Mouse (Mus musculus): Measurements from ENCODE around the gene Crk.
A peak's percentile ranks its signal among the peaks of the same experiment; 100 is the strongest.

Crk gene

DNA sequence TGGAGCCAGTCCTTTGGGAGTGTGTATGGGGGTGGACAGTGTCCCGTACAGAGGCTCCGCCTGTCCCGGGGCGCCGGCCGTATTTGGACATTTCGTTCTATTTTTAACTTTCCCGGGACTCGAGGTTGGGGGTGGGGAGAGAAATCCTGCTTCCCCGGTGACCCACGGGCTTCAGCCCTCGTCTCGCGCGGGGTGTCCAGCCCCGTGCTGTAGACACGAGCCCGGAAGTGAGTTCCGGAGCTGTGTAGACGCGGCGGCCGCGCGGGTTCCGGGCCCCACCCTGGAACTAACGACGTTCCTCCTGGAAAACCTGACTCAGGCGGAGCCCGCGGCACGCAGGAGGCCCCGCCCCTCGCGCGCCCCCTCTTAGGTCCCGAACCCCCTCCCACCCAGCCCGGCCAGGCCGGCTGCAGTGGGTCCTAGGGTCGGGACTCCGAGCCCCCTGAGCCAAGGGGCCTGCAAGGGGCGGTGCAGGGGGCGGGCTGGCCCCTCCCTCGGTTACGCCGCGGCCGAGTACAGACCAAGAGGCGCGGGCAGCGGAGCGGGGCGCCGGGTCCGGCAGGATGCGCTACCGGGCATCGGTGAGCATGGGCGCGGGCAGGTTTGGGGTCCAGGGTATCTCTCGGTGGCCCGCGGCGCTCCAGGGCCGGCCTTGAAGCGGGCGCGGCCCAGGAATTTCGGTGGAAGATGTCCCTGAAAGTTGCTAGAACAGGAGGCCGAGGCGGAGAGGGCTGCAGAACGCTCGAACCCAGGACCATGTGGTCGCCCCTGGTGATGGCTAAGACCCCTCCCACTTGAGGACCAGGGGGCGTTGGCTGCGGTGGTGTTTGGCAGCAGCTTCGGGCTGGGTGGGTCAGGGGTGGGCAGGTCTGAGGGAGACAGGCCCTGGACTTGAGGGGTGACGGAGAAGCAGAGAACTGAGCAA, 23.2 kb upstream of the Crk start:
- peak in 1 of 2 experiments; percentile 55 for DNase-seq (ENCODE audit: low spot score in 2 of 2)

DNA sequence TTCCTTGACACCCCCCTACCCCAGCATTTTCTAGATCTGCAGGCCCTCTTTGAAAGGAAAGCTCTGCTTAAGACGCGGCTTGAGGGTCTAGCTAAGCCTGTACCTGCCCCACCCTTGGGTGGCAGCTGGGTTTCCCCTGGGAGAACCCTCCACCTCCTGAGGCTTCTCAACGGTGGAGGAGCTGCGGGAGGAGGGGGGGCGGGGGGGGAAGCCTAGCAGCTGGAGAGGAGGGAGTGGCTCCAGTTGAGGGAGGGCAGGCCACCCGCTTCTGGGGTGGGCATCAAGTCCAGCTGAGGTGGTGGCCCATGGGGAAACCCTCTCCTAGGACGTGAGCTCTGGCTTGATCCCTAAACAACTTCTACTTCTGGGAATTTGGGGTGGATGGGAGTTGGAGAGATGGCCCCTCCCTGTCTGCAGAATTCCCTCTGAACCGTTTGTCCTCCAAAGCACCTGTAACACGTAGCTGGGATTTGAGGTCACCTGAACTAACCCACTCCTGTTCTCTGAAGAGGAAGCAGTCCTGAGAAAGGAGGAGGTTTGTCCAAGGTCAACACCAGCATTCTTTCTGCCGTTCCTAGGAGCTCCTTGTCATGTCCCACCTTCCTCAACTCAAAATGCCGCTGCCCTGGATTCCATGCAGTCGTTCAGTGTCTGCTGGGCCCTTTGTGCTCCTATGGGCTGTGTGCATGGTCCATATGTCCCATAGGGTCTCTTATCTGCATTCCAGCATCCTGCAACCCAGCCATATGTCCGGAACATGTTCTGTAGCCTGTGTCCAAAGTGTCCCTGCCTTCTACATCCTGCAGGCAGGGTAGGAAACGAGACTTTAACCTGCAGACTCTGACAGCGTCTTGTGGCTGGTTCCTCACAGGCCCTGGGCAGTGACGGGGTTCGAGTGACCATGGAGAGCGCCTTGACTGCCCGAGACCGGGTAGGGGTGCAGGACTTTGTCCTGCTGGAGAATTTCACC, 22.2 kb upstream of the Crk start:
- no peak for DNase-seq (ENCODE audit: low spot score in 2 of 2)

DNA sequence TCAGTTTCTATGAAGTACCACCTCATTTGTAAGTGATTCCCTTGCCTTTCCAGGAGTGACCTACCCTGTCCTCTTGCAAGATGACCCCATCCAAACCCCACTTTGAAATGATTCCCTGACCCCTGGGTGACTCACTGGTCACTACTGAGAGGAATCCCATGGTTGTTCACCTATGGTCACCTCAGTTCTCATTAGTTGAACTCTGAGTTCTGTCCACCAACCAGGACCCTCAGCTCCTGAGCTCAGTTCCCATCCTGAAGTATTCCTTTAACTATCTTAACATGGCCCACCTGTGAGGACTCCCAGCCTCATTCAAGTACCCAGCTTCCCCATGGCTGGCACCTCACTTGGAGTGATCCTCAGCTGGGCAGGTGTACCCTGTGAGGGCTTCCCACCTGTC, 21.2 kb upstream of the Crk start:
- no peak for DNase-seq (ENCODE audit: low spot score in 2 of 2)

DNA sequence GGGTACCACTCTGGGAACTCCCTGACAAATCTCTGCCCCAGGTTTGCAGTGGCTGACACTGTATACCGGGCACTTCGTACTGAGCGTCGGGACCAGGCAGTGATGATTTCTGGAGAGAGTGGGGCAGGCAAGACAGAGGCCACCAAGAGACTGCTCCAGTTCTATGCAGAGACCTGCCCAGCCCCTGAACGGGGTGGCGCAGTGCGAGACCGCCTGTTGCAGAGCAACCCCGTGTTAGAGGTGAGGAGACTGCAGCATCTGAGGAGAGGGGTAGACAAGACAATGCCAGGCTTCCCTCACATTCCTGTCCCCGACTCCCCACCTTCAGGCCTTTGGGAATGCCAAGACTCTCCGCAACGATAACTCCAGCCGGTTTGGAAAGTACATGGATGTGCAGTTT, 20.7 kb upstream of the Crk start:
- DNase-seq (ENCODE audit: low spot score in 2 of 2), result no peak

DNA sequence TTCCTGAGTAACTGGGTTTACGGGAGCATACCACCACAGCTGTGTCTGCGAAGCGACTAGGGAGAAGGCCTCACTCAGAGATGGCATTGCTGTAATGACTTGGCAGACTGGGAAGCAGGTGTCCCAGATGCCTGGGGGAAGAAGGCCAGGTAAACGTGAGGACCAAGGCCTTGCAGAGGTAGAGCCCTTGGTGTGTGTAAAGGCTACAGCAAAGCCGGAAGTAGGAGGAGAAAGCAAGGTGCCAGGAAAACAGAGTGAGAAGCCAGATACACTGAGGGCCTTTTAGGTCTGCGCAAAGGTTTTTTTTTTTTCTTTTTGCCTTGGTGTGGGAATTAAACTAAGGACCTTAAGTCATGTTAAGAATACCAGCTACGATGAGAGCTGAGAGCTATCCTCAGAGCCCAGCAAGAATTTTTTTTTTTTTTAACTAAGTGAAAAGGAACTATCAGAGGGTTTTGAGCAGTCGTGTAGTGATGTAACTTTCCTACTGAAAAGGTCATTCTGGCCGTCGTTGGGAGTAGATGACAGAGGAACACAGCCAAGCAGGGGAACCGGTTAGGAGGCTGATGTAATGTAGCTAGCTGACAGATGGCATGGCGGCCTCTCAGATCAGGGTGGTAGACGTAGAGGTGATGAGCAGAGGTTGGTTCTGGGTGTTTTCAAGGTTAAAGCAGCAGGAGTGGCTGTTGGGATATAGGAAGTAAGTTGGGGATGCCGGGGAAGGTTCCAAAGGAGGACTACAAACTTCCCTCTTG, 19.9 kb upstream of the Crk start:
- DNase-seq (ENCODE audit: low spot score in 2 of 2), result no peak

DNA sequence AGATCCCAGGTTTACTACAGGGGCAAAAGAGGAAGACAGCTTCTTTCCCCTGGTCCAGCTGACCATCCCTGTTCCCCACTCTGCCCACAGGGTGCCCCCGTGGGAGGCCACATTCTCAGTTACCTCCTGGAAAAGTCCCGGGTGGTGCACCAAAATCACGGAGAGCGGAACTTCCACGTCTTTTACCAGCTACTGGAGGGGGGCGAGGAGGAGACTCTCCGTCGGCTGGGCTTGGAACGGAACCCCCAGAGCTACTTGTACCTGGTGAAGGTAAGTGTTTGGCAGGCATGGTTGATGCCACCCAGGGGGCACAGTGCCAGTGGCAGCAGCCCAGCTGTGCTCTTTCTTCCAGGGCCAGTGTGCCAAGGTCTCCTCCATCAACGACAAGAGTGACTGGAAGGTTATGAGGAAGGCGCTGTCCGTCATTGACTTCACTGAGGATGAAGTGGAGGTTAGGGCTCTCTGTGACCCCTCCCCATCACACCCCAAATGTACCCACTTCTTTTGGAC, 18.9 kb upstream of the Crk start:
- DNase-seq (ENCODE audit: low spot score in 2 of 2), result no peak

DNA sequence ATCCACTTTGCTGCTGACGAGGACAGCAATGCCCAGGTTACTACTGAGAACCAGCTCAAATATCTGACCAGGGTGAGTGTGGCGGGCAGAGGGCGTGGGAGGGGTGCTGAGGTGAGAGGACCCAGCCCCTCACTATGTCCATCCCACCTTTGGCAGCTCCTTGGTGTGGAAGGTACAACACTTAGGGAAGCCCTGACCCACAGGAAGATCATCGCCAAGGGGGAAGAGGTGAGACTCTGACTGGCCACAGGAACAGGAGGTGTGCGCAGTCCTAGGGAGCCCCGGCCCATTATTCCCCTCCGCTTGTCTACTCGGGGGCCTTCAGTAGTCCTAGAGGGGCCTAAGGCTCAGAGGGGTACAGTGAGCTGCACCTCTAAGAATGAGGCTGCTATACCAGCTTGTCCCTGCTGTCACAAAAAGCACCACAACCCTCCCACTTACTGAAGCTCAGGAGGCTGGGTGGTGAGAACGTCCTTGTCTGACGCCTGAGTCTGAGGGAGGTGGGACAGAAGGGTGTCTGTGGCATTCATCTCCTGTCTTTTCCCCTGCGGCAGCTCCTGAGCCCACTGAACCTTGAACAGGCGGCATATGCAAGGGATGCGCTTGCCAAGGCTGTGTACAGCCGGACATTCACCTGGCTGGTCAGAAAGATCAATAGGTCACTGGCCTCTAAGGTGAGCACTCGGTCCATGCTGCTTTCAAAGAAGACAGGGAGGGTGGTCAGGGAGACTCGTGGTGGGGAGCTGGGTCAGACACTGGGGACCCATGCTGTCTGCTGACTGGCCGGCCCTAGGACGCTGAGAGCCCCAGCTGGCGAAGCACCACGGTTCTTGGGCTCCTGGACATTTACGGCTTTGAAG, 17.9 kb upstream of the Crk start:
- no peak for DNase-seq (ENCODE audit: low spot score in 2 of 2)

DNA sequence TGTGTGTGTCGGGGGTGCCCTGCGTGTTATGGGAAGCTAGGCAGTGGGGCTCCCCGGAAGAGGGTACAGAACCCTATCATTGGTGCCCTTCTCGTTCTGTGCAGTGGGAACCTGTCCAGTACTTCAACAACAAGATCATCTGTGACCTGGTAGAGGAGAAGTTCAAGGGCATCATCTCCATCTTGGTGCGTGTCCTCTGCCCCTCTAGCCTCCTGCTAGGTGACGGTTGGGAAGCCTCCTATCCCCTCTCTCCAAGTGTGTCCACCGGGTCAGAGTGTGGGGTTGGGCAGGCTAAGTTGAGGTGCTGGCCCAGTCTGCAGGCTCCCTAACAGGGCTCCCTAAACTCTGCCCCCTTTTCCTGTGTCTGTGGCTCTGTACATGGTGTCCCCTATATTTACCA, 16.9 kb upstream of the Crk start:
- no peak for DNase-seq (ENCODE audit: low spot score in 2 of 2)

DNA sequence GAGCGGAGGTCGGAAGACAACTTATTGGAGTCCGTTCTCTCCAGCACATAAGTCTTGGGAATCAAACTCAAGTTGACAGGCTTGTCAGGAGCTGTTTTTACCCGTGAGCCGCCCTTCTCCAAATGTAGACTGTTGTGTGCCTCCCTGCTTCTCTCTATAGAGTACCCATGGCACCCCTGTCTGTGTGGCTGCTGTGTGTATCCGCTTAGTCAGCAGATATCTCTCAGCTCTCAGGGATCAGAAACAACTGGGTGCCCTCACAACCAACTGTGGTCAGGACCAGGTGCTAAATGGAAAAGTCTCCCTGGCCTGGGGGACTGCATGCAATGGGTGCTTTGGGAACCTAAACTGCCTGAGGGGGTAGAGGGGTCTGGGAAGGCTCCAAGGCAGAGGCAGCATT, 12.8 kb upstream of the Crk start:
- no peak for DNase-seq (ENCODE audit: low spot score in 2 of 2)

DNA sequence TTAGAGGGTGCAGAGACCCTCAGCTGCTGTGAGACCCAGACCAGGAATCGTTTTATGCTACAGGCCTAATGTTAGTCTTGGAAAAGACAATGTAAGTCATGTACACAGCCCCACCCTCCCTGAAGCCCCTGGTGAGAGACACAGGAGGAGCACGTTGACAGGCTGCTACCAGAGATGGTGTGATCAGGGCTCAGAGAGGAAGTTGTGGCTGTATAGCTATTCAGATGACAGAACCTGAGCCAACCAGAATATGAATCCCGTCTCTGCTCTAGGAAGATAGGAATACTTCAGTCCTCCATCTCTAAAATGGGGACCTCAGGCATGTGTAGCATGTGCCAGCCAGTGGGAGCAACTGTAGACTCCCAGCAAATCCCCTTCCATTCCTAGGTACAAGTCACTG, 10.4 kb upstream of the Crk start:
- DNase-seq (ENCODE audit: low spot score in 2 of 2), result no peak

DNA sequence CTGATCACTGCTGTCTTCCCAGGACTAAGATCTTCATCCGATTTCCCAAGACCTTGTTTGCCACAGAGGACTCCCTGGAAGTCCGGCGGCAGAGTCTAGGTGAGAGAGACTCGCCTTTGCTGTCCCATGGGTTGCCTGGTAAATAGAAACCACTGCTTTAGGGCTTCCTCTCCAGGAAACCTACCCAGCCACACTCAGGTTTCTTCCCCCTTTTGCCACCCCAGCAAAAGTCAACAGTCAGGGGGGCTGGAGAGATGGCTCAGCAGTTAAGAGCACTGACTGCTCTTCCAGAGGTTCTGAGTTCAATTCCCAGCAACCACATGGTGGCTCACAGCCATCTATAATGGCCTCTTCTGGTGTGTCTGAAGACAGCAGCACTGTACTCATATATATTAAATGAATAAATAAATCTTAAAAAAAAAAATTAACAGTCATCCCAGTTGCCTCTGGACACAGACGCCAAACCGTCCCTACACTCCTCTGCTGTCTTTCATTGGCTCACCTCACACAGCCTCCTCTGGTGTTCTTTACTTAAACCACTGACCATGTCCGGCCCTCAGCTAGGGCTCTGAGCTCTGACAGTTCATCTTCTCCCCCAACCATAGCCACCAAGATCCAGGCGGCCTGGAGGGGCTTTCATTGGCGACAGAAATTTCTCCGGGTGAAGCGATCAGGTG, 9.7 kb upstream of the Crk start:
- no peak for DNase-seq (ENCODE audit: low spot score in 2 of 2)

DNA sequence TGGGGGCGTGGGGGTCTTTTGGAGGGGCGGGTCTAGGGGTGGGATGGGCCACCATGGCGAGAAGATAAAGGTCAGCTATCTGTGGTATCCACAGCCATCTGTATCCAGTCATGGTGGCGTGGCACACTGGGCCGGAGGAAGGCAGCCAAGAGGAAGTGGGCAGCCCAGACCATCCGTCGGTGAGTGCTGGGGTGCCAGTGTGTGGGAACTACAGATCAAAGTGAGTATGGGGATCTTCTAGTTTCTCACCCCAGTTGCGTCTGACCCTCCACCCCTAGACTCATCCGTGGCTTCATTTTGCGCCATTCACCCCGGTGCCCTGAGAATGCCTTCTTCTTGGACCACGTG, 9.2 kb upstream of the Crk start:
- DNase-seq (ENCODE audit: low spot score in 2 of 2), result no peak

DNA sequence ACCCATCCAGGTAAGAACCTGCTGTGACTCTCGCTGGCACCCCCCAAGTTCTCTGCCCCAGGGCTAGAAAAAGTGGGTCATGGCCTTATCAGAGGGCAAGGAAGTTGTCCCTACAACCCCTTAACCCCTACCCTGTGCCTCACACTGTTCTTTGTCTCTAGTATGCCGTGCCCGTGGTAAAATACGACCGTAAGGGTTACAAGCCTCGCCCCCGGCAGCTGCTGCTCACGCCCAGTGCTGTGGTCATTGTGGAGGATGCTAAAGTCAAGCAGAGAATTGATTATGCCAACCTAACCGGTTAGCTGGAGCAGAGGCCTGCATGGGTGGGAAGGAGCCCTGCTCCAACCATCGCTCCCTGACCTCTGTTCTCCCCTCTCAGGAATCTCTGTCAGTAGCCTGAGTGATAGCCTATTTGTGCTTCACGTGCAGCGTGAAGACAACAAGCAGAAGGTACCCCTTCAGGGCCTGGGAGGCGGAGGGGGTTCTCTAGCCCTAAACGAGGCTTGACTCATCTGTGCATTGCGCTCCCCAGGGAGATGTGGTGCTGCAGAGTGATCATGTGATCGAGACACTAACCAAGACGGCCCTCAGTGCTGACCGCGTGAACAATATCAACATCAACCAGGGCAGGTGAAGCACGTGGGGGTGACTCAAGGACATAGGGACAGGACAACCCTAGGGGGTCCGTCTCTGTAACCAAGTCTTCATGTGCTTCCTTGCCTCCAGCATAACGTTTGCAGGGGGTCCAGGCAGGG, 7.5 kb upstream of the Crk start:
- DNase-seq (ENCODE audit: low spot score in 2 of 2), result no peak

DNA sequence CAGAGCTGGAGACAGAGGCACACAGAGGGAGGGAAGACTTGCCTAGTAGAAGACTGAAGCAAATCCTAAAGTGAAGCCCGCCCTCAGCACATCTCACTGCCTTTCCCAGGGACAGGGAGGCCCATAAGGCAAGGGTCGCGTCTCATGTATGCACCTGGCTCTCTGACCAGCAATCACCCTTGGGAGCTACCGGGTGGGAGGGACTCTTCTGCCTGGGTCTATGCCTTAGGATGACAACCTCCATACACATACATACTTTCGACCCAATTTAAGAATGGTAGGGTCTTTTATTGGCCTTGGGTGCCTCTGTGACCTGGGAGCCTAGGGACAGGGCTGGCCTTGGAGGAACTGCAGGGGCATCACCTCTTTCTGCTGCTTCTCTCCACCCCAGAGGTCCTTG, 5.6 kb upstream of the Crk start:
- DNase-seq (ENCODE audit: low spot score in 2 of 2), result no peak

DNA sequence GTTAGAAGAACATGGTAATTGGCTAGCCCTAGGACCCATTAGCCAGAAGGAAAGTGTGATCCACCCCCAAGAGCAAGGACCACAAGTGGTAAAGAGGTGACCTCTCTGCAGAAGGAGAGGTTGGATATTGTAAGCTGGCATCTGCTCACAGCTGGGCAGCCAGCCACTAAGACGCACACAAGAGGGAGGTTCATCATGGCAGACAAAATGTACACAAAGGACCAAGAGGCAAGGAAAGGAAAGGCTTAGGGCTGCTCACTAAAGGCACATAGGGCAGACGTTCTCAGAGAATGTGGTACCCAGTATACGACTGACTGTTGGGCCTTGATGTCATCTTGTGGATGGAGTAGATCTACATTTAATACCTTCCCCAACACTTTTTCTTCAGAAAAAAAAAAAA, 4.2 kb upstream of the Crk start:
- DNase-seq (ENCODE audit: low spot score in 2 of 2), result no peak

DNA sequence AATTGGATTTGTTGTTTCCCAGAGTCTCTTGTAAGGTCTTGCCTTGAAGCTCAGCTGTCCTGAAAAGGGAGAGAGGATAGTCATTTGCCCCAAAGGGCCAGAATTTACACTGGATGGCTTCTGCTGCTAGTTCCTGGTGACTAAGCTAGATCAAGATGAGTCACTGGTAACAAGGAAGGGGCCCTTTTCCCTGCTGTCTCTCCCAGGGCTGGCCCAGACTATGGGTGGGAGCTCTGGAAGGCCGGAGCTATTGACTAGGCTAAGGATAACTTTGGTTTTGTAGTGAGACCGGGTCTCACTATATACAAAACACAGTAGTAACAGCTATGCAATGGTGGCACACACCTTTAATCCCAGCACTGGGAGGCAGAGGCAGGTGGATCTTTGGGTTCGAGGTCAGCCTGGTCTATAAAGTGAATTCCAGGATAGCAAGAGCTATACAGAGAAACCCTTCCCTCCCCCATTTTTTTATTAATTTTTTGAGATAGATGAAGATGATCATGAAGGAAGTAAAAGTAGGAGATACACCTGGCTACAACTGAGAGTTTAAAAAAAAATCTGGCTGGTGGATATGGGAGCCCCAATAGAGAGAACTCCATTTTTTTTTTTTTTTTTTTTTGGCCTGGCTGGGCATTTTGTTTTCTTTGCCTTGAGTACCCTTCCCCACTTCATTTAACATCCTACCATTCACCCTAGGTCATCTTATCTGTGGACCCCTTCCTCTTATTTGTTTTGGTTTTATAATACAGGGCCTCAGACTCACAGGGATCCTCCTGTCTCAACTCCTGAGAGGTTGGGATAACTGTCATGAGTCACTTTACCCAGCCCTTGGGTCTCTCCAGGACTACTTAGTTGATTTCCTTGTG, 945 bp upstream of the Crk start:
- DNase-seq (ENCODE audit: low spot score in 2 of 2), result no peak

DNA sequence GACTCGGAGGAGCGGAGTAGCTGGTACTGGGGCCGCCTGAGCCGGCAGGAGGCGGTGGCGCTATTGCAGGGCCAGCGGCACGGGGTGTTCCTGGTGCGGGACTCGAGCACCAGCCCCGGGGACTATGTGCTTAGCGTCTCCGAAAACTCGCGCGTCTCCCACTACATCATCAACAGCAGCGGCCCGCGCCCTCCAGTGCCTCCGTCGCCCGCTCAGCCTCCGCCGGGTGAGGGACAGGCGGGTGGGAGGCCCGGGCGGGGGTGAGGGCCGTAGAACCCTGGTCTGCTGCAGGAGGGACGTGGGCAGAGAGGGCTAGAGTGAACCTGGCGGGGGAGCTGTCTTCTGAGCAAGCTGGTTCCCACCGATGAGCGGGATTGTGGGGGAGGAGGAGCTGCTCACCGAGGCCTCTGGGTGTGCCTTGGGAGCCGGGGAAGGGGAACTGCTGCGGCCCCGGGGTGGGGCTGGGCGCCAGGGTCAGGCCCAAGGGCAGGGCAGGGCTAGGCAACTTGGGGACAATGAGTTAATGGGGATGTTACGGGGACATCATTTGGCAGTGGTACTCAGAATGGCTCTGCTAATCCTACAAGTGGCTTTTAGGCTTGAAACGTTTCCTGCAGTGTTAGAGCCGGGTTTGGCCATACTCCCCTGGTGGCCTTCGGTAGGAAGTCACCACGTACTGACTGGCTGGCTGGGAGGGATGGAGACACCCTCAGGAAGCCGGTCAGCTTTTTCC, 546 bp downstream of the Crk start:
- DNase-seq (ENCODE audit: low spot score in 2 of 2), result peak; percentile 39 to 52

DNA sequence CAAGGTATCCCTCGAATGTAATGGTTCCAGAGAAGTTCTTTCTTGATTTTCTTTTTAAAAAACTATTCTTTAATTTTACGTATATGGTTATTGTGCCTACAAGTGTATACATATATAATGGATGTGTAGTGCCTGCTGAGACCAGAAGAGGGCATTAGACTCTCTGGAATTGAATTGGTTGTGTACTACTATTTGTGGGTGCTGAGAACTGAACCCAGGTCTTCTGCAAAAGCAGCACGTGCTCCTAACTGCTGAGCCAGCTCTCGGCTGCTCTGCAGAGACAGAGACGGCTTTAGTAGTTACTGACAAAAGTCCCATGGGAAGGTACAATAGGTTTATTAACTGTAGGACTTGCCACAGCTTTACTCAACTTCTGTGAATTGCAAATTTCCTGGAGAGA, 5.4 kb downstream of the Crk start:
- no peak for DNase-seq (ENCODE audit: low spot score in 2 of 2)

Measured in left cerebral cortex, adult 9 months (tissue).